Mouse (Mus musculus) neural tube, embryonic 14.5 days (tissue): ENCODE data around the gene Ift46. TPM values are rescaled to one million over a fixed set of nuclear protein-coding genes. Genes with fewer than 3 reads are reported as not detected.

Experiments
- ATAC-seq: fragments of 200-750 bp; cut with Nextera tagmentation; 2 replicates; pipeline ENCODE4 v1.8.0; 2017; ENCODE audit warnings: low read depth, mild to moderate bottlenecking, moderate TSS enrichment, moderate library complexity
- H3K27ac ChIP-seq: fragments of 300-500 bp; sonication (generic); 2 replicates; pipeline ENCODE4 v1.5.1; 2014; ENCODE audit warnings: low read depth, mild to moderate bottlenecking, control low read depth, low read length, moderate library complexity, mixed read lengths
- H3K27me3 ChIP-seq: fragments of 300-500 bp; sonication (generic); 2 replicates; pipeline ENCODE4 v1.6.1; 2014; ENCODE audit warnings: low read length; ENCODE audit not compliant: control insufficient read depth, insufficient read depth
- H3K36me3 ChIP-seq: fragments of 300-500 bp; sonication (generic); 2 replicates; pipeline ENCODE4 v1.6.1; 2014; ENCODE audit warnings: low read length, mixed read lengths; ENCODE audit not compliant: control insufficient read depth, insufficient read depth
- H3K4me1 ChIP-seq: fragments of 300-500 bp; sonication (generic); 2 replicates; pipeline ENCODE4 v1.6.1; 2014; ENCODE audit warnings: low read length; ENCODE audit not compliant: control insufficient read depth, insufficient read depth
- H3K4me2 ChIP-seq: fragments of 300-500 bp; sonication (generic); 2 replicates; pipeline ENCODE4 v1.6.1; 2014; ENCODE audit warnings: mild to moderate bottlenecking, low read depth, low read length, control low read depth
- H3K4me3 ChIP-seq: fragments of 300-500 bp; sonication (generic); 2 replicates; pipeline ENCODE4 v1.5.1; 2014; ENCODE audit warnings: low read depth, low read length, control low read depth, mixed read lengths
- H3K9ac ChIP-seq: fragments of 300-500 bp; sonication (generic); replicated peaks from 2 replicates; pipeline ENCODE4 v1.6.1; 2014; ENCODE audit warnings: low read depth, mild to moderate bottlenecking, control low read depth, low read length, mixed read lengths
- H3K9me3 ChIP-seq: fragments of 300-500 bp; sonication (generic); 2 replicates; pipeline ENCODE4 v1.6.1; 2016; ENCODE audit warnings: low read length; ENCODE audit not compliant: control insufficient read depth
- WGBS: fragments of 180-500 bp; shearing (Covaris S2); extraction: QIAGEN DNeasy Blood & Tissue Kit; methylation state at CpG from one replicate; pipeline ENCODE4 v1.1.7; 2014; 5-methylcytosine and 5-hydroxymethylcytosine counted together
- polyA plus RNA-seq: library from polyadenylated mRNA; unstranded; fragments of >200 nt; fragmentation: Nextera tagmentation; extraction: Ambion mirVana; gene quantifications from 2 replicates; pipeline ENCODE4 v1.2.1, GENCODE M21; 2014

Ift46 gene
- polyA plus RNA-seq, 1 experiment from 2014 or later = 170 TPM

DNA sequence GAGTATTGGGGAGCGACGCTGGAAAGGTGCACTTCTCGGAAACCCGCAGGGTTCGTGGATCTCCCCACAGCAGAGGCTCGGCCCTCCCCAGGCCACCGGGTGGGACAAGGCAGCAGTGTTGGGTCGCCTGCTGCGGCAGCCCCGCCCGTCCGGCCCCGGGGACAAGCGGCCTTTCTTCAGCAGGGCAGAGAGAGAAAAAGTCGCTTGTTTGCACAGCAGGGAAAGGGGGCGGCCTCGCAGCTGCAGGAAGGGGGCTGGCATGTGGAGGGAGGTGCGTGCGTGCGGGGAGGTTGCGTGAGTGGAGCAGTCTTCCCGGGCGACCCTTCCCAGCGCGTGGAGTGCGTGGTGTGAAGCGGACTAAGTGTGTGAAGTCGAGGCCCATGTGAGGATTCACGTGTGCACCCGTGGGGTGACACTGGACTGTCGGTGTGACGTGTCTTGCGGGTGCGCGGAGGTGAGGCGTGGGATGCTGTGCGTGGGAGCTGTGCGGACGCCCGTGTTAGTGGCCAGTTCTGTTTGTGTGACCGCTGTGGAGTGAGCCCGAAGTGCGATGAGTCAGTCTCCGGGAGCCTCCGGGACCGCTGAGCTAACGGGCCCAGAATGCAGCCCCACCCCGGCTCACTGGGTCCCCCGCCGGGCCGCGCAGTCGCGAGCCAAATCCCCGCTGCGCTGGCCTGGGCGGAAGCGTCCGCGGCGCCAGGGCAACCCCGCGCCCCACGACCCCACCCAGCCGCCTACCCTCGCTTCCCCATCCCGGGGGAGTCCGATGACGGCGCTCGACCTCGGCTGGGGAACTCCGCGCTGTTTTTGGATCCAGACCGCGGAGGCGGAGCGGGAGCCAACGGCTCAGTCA, 33.8 kb upstream of the Ift46 start:
- peaks cover 13% of the 10 kb centered on the region; the same call in 1 of the 2 replicates for H3K4me1 ChIP-seq
- H3K27me3 ChIP-seq = no peaks in the 10 kb centered on the region
- peak overlapping the region; percentile 53 for H3K4me3 ChIP-seq
- peak; percentile 35 for ATAC-seq
- peak overlapping the region; percentile 99 for H3K4me2 ChIP-seq
- H3K9me3 ChIP-seq = no peaks in the 10 kb centered on the region
- H3K9ac ChIP-seq = peak overlapping the region; percentile 57
- peak overlapping the region; percentile 48; the same call in 1 of the 2 replicates for H3K27ac ChIP-seq
- H3K36me3 ChIP-seq = no peaks in the 10 kb centered on the region
- under 1% methylated on average over 78 of the region's 79 CpGs for WGBS

DNA sequence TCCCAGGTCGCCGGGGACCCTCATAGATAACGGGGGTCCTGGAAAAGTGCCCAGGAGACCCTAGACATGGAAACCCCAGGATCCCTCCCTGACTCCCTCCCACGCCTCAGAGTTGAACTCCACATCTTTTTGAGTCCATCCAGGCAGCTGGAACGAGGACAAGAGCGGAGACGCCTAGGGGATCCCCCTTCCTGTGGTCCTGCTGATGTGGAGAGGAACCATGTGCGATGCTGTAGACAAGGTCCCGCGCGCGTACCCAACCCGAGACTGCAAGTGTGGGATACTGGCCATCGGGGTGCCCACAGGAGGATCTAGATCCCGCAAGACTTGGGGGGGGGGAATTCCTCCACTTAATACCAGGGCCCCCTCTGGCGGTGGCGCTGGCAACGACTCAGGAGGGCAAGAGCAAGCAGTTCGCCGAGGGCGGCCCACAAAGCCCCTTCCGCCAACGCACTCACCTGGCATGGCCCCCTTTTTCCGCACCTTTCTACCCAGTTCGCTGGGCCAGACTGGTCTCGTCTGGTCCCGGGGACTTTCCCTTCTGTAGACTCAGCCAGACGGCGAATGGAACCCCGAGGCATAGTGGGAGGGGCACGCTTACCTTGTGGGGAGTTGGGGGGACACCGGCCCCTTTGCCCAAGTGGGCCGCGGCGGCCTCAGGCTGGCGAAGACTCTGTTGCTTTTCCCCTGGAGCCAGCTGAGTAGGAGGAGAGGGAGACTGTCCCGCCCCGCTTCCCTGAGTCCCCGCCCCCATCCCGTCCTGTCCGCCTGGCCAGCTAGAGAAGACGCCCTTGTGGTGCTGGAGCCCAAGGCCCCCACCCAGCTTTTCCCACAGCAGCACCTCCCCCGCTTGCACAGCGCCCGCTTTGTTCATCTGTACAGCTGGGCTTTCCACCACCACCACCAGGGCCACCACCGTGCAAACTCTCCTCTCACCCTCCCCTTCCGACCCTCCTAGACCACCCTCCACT, 32.9 kb upstream of the Ift46 start, which contains the start of gene Phldb1:
TSS of gene Phldb1 (minus strand) at position 675 of the 971 bp plus-strand sequence.
- H3K9ac ChIP-seq = peak within 1 kb of the TSS; percentile 57
- H3K4me2 ChIP-seq = peak within 1 kb of the TSS; percentile 99
- peak within 1 kb of the TSS; percentile 48; the same call in 1 of the 2 replicates for H3K27ac ChIP-seq
- under 1% methylated on average over 46 of the region's 47 CpGs for WGBS
- peak within 1 kb of the TSS; percentile 53 for H3K4me3 ChIP-seq
- peaks cover 13% of the 10 kb centered on the region; the same call in 1 of the 2 replicates for H3K4me1 ChIP-seq
- ATAC-seq = peak; percentile 74
- H3K9me3 ChIP-seq = no peaks in the 10 kb centered on the region
- no peaks in the 10 kb centered on the region for H3K36me3 ChIP-seq
- H3K27me3 ChIP-seq = no peaks in the 10 kb centered on the region

DNA sequence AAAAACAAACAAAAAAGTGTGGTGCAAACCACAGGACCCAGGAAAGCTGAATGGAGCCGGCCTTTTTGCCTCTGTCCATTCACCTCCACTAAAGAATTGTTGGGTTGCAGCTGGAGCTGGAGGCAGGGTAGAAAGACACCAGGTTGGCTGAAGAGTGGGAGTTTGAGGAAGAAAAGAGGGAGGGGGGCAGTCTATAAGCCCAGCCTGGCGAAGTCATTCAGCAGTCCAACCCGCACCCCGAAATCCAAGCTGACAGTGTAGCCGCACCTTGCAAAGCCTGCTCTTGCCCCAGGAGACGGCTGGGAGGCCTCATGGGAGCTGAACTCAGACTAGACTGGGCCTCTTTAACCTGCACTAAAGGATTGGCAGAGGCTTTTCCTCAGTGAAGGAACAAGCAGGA, 31.8 kb upstream of the Ift46 start:
- H3K4me2 ChIP-seq = no peak overlapping the region
- H3K9me3 ChIP-seq = no peaks in the 10 kb centered on the region
- no peak overlapping the region for H3K27ac ChIP-seq
- H3K4me1 ChIP-seq = peaks cover 13% of the 10 kb centered on the region; the same call in 1 of the 2 replicates
- no peak overlapping the region for H3K4me3 ChIP-seq
- H3K27me3 ChIP-seq = no peaks in the 10 kb centered on the region
- WGBS = 86% methylated on average over 6 of the region's 6 CpGs
- H3K36me3 ChIP-seq = no peaks in the 10 kb centered on the region
- H3K9ac ChIP-seq = no peak overlapping the region
- ATAC-seq = no peak

DNA sequence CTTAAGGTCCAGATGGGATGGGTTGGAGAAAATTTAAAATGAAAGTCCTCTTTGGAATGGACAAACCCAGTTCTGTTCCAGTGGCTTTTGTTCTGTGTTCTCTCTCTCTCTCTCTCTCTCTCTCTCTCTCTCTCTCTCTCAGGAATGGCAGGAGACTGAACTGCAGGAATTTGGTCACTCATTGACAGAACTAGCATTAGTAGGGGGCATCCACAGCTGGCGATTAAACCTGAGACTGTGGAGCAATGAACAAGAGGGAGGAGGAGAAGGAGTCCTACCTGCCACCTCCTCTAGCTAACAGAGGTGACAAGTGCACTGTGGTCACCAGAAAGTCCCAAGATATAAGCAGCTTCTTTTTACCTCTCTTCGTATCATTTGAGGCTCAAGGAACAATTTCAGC, 31.4 kb upstream of the Ift46 start:
- Histone ChIP-seq H3K4me2 (no peak overlapping the region), H3K4me1 (peaks cover 13% of the 10 kb centered on the region; the same call in 1 of the 2 replicates), H3K36me3 (no peaks in the 10 kb centered on the region), H3K4me3 (no peak overlapping the region), H3K27me3 (no peaks in the 10 kb centered on the region), H3K27ac (no peak overlapping the region), H3K9ac (no peak overlapping the region), H3K9me3 (no peaks in the 10 kb centered on the region)
- WGBS = 56% methylated on average over 2 of the region's 2 CpGs
- ATAC-seq = no peak

DNA sequence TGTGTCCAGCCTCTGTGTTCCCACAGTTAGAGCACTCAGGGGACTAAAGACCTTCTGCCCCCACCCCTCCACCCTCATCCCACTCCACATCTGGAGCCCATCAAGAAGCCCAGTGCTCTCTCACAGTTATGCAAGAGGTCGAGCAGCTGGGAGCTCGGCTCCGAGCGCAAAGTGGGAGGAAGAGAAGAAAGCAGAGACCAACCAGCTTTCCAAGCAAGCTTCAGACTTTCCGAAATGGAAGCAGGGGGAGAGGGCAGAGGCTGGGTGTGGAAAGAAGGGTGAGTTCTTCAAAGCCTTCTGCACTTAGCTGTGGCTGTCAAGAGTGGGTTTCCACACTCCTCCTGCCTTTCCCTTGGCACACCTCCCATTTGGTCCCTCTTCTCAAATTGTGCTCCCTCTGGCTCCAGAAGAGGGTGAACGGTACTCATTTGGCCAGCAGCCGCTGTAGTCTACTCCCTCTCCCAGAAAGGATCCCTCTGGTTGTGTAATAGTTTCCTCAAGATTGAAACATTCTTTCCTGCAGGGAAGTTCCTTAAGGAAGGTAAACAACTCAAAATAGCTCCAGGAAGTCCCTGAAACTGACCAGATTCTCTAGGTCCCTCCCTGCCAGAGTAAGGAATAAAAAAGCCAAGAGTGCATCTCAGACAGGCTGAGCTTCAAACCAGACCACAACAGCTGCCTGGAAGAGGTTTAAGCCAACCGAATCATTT, 30.3 kb upstream of the Ift46 start:
- Histone ChIP-seq H3K27ac (no peak overlapping the region), H3K36me3 (no peaks in the 10 kb centered on the region), H3K27me3 (no peaks in the 10 kb centered on the region), H3K9ac (no peak overlapping the region), H3K9me3 (no peaks in the 10 kb centered on the region), H3K4me2 (no peak overlapping the region), H3K4me1 (peaks cover 13% of the 10 kb centered on the region; the same call in 1 of the 2 replicates), H3K4me3 (no peak overlapping the region)
- 63% methylated on average over 8 of the region's 8 CpGs for WGBS
- no peak for ATAC-seq

DNA sequence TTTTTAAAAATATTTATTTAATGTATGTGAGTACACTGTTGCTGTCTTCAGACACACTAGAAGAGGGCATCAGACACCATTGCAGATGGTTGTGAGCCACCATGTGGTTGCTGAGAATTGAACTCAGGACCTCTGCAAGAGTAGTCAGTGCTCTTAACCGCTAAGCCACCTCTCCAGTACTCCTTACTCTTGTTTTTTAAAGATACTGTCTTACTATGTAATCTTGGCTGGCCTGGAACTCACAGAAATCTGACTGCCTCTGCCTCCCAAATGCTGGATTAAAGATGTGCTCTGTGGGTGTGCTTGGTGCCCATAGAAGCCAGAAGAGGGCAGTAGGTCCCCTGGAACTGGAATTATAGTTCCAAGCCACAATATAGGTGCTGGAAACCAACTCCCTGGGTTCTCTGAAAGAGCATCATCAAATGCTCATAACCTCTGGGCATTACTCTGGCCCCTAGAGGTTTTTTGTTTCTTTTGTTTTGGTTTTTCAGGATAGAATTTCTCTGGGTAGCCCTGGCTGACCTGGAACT, 27.0 kb upstream of the Ift46 start:
- H3K27ac ChIP-seq = no peak overlapping the region
- no peak overlapping the region for H3K4me2 ChIP-seq
- 81% methylated on average over 1 of the region's 1 CpGs for WGBS
- H3K4me3 ChIP-seq = no peak overlapping the region
- H3K9ac ChIP-seq = no peak overlapping the region
- H3K36me3 ChIP-seq = peaks cover 22% of the 10 kb centered on the region
- no peak for ATAC-seq
- no peaks in the 10 kb centered on the region for H3K27me3 ChIP-seq
- no peaks in the 10 kb centered on the region for H3K4me1 ChIP-seq
- no peaks in the 10 kb centered on the region for H3K9me3 ChIP-seq

DNA sequence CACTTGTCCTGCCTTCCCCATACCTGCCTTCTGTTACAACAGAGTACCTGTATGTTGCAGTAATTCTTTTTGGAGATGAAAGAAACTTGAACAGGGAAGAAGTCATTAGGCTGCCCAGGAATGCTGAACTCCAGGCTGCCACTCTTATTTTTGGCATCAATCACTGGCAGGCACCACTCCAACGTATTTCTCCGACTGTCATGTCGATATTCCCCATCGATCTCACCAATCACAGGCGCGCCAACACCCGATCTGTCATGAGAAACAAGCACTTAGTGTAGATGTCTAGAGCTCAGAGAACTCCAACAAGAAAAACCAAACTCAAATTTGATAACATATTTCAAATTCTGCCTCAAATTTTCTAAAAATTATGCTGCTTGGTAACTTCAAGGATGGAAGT, 22.3 kb upstream of the Ift46 start:
- no peak overlapping the region for H3K27ac ChIP-seq
- no peak overlapping the region for H3K9ac ChIP-seq
- H3K36me3 ChIP-seq = peaks cover 49% of the 10 kb centered on the region
- ATAC-seq = no peak
- no peaks in the 10 kb centered on the region for H3K27me3 ChIP-seq
- no peaks in the 10 kb centered on the region for H3K9me3 ChIP-seq
- H3K4me2 ChIP-seq = no peak overlapping the region
- 93% methylated on average over 7 of the region's 7 CpGs for WGBS
- no peaks in the 10 kb centered on the region for H3K4me1 ChIP-seq
- no peak overlapping the region for H3K4me3 ChIP-seq

DNA sequence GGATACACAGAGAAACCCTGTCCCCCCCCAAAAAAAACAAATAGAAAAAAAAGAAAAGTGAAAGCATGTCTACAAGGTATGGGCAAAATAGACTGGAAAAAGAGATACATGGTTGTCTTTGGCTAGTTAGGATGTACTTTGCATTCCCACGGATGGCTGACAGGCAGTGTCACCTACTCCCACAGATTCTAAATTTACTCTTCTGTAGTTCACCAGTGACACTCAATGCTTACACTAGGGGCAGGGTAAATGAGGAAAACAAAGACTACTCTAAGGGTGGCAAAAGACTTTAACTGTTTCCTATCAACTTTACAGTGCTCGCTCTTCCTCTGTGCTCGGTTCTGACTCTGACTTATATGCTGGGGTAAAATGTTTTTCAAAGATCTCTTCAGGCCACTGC, 21.0 kb upstream of the Ift46 start:
- H3K27ac ChIP-seq = no peak overlapping the region
- no peak overlapping the region for H3K4me2 ChIP-seq
- no peaks in the 10 kb centered on the region for H3K9me3 ChIP-seq
- H3K4me3 ChIP-seq = no peak overlapping the region
- peaks cover 56% of the 10 kb centered on the region for H3K36me3 ChIP-seq
- no peaks in the 10 kb centered on the region for H3K27me3 ChIP-seq
- no peak overlapping the region for H3K9ac ChIP-seq
- H3K4me1 ChIP-seq = no peaks in the 10 kb centered on the region
- WGBS = 88% methylated on average over 3 of the region's 3 CpGs
- ATAC-seq = no peak
